Mouse (Mus musculus): ENCODE data around the gene Fndc3b. TPM values are rescaled to one million over a fixed set of nuclear protein-coding genes. Genes with fewer than 3 reads are reported as not detected.

Gene Fndc3b
- polyA plus RNA-seq, 1 experiment from 2014 or later = 13.2 TPM

GRCm38 (mm10) chr3:27728798-27729782 is 18.0 kb upstream of the Fndc3b start:
- H3K36me3 ChIP-seq (replicated peaks) = no peaks in the 10 kb centered on the region
- H3K27ac ChIP-seq = no peak overlapping the region
- ATAC-seq (ENCODE audit: low FRiP score) = no peak
- peaks cover 3% of the 10 kb centered on the region; the same call in 1 of the 2 replicates for H3K4me1 ChIP-seq
- H3K9ac ChIP-seq = no peak overlapping the region
- 87% methylated on average over 8 of the region's 8 CpGs for WGBS
- no peak overlapping the region for H3K4me2 ChIP-seq
- no peak overlapping the region for H3K4me3 ChIP-seq (replicated peaks)
- no peaks in the 10 kb centered on the region for H3K27me3 ChIP-seq
- no peaks in the 10 kb centered on the region for H3K9me3 ChIP-seq

DNA sequence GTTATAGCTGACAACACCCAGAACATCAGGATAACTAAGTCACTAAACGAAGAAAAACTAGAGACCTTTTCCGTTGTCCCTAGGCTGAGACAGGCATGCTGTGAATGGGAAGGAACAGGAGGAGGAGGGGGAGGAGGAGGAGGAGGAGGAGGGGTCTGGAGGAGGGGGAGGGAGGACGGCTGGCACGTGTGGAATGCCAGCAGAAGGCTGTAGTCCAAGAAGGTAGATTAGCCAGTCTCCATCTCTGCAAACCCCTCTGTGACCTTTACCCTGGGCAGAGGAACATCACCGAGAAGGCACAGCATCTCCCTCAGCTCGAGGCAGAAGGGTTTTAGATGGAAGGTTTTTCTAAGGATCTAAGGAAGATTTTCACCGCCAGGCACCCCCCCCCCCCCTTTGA is 17.1 kb upstream of the Fndc3b start:
- Histone ChIP-seq H3K9me3 (no peaks in the 10 kb centered on the region), H3K4me1 (peaks cover 3% of the 10 kb centered on the region; the same call in 1 of the 2 replicates), H3K4me2 (no peak overlapping the region), H3K27me3 (no peaks in the 10 kb centered on the region), H3K27ac (no peak overlapping the region), H3K36me3 (replicated peaks) (no peaks in the 10 kb centered on the region), H3K9ac (no peak overlapping the region), H3K4me3 (replicated peaks) (no peak overlapping the region)
- no peak for ATAC-seq (ENCODE audit: low FRiP score)
- WGBS = 10% methylated on average over 6 of the region's 7 CpGs

DNA sequence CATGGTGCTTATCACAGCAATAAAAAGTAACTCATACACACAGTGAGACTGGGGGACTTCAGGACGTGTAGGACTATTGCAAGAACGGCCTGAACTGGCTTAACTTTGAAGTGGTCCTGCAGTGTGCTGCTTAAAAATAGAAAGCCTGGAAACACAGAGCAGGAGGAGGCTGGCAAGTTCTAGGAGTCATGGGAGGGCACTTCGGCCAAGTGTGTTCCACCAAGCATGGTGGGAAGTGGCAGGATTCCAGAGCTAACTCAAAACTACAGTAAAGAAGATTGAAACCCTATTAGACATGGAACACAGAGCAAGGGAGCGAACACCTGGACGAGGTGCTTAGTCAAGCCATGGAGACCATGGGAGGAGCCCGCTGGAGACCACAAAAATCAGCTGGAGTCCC is 14.6 kb upstream of the Fndc3b start:
- Histone ChIP-seq H3K27ac (no peak overlapping the region), H3K36me3 (replicated peaks) (no peaks in the 10 kb centered on the region), H3K4me1 (peaks cover 3% of the 10 kb centered on the region; the same call in 1 of the 2 replicates), H3K4me2 (no peak overlapping the region), H3K9ac (no peak overlapping the region), H3K27me3 (no peaks in the 10 kb centered on the region), H3K9me3 (no peaks in the 10 kb centered on the region), H3K4me3 (replicated peaks) (no peak overlapping the region)
- WGBS = 90% methylated on average over 6 of the region's 6 CpGs
- ATAC-seq (ENCODE audit: low FRiP score) = no peak

DNA sequence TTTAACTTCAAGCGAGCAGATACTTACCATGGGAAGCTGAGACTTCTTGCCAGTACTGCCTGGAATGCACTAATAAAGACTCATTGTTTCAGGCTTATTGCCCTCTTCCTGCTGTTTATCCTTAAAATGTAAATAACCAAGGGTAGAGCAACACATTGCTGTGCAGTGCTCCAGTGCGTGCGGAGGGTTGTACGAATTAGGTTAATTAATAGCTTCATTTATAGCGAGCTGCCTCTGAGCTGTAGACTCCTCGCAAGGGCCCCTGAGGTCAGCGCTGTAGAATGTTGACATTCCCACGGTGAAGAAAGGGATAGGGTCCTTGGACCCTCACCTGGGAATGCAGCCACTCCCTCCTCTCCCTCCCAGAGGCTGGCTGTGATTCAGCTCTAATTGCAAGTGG is 13.1 kb upstream of the Fndc3b start:
- no peaks in the 10 kb centered on the region for H3K36me3 ChIP-seq (replicated peaks)
- no peak overlapping the region for H3K9ac ChIP-seq
- ATAC-seq (ENCODE audit: low FRiP score) = no peak
- WGBS = 49% methylated on average over 8 of the region's 8 CpGs
- peaks cover 3% of the 10 kb centered on the region; the same call in 1 of the 2 replicates for H3K4me1 ChIP-seq
- H3K27me3 ChIP-seq = no peaks in the 10 kb centered on the region
- no peak overlapping the region for H3K4me3 ChIP-seq (replicated peaks)
- no peak overlapping the region for H3K4me2 ChIP-seq
- H3K9me3 ChIP-seq = no peaks in the 10 kb centered on the region
- H3K27ac ChIP-seq = no peak overlapping the region

DNA sequence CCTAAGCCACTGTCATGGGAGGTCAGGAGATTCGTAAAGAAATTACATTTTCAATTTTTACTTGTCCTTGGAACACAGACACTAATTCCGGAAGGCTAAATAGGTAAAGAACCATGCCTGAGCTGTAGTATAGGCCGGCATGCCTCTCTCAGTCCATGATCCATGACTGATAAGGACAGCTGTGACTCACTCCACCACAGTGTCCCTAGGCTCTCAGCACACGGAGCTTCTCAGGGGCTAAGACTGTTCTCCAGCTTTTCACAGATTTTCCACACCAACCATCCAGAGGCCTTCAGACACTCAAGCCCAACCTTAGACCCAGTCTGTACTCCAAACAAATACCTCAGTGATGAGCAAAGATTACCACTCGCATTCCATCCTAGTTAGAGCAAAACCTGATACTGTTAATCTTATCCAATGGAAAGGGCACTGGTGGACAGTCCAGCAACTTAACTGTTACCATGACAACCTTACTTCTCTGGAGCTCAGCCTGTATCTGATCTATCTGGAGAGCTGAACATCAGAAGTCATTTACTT is 7.8 kb upstream of the Fndc3b start:
- H3K9me3 ChIP-seq = no peaks in the 10 kb centered on the region
- H3K27me3 ChIP-seq = no peaks in the 10 kb centered on the region; the same call in 1 of the 2 replicates
- no peak overlapping the region for H3K9ac ChIP-seq
- no peak overlapping the region for H3K27ac ChIP-seq
- no peak overlapping the region for H3K4me3 ChIP-seq (replicated peaks)
- H3K4me1 ChIP-seq = 0 out of 2 replicates have a peak, but pooled peaks cover 2% of the 10 kb centered on the region
- no peaks in the 10 kb centered on the region for H3K36me3 ChIP-seq (replicated peaks)
- 91% methylated on average over 5 of the region's 5 CpGs for WGBS
- H3K4me2 ChIP-seq = no peak overlapping the region
- ATAC-seq (ENCODE audit: low FRiP score) = no peak

DNA sequence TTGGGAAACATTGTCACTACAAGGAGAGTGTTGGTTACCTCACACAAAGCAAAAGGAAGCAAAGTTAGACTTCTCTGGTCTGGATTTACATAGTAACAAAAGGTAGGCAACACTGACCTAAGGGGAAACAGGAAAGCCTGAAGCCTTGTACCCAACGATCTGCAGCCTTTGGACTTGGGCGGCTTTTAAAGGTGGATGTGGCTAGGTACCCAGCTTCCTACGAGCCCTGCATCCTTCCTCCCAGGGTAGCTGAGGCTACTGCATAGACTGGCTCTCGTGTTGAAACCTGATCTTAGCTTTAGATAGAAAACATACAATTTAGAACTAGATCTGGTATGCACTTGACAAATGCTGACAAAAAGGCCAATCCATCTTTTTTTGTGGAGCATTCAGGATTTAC is 2.9 kb upstream of the Fndc3b start:
- Histone ChIP-seq H3K9me3 (no peaks in the 10 kb centered on the region), H3K27ac (no peak overlapping the region), H3K4me1 (peaks cover 23% of the 10 kb centered on the region), H3K4me2 (no peak overlapping the region), H3K4me3 (replicated peaks) (no peak overlapping the region), H3K36me3 (replicated peaks) (no peaks in the 10 kb centered on the region), H3K9ac (no peak overlapping the region), H3K27me3 (peaks cover 4% of the 10 kb centered on the region; the same call in 1 of the 2 replicates)
- no peak for ATAC-seq (ENCODE audit: low FRiP score)
- WGBS = 37% methylated on average over 4 of the region's 4 CpGs

DNA sequence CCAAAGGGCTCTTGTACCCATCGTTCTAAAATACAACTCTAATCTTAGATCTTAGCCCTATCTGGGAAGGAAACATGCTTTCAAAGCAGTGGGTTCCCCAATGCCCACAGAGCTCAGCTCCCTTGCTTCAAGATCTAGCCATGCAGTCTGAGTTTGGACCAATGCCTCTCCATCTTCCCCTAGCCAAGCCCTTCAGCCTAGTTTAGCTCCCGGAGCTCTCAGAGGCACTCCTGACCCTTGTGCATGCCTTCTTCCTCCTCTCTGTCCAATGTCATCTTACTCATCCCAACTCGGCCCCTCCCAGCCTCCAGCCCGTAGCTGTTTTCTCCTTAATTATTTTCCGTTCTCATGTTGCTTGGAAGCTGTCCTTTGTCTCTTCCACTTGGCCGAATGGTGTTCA is 1.3 kb upstream of the Fndc3b start:
- Histone ChIP-seq H3K4me1 (peaks cover 29% of the 10 kb centered on the region), H3K4me3 (replicated peaks) (no peak overlapping the region), H3K27ac (no peak overlapping the region), H3K4me2 (no peak overlapping the region), H3K9ac (no peak overlapping the region), H3K27me3 (peaks cover 4% of the 10 kb centered on the region; the same call in 1 of the 2 replicates), H3K9me3 (no peaks in the 10 kb centered on the region), H3K36me3 (replicated peaks) (no peaks in the 10 kb centered on the region)
- ATAC-seq (ENCODE audit: low FRiP score) = no peak
- 44% methylated on average over 6 of the region's 6 CpGs for WGBS

DNA sequence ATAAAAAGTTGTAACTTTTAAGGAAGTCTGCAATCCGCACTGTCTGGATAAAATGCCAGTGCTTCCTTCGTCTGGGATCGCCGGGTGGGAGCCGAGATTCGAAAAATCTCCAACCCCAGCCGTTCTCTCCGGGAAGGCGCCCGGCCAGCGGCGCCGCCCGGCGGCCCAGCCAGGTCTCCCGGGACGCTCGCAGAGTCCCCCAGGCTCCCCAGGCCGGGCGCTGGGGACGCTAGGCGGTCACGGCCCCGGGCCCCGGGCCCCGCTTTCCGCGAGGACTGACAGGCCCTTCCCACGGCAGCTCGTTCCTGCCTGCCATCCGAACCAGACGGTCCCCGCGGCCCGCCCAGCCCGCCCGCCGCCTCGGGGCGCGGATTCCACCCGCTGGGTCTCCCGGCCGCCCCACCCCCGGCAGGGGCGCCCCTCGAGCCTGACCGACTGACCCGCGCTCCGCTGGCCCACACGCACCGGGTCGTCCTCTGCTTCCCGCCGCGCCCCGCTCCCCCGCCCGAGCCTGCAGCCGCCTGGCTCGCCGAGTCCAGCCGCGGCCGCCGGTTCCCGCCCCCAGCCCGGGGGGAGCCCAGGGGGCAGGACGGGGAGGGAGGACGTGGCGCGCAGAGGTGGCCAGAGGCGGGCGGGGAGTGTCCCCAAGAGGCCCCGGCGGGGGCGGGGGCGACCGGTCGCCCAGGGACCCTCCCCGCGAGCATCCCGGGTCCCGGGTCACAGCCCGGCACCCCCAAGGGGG is 1.0 kb downstream of the Fndc3b start:
- under 1% methylated on average over 72 of the region's 86 CpGs for WGBS
- Histone ChIP-seq H3K9me3 (no peaks in the 10 kb centered on the region), H3K4me3 (replicated peaks) (peak overlapping the region; percentile 89), H3K4me2 (peak overlapping the region; percentile 79), H3K27ac (peak overlapping the region; percentile 95), H3K9ac (peak overlapping the region; percentile 88), H3K27me3 (peaks cover 4% of the 10 kb centered on the region; the same call in 1 of the 2 replicates), H3K36me3 (replicated peaks) (no peaks in the 10 kb centered on the region), H3K4me1 (peaks cover 29% of the 10 kb centered on the region)
- peak; percentile 45 for ATAC-seq (ENCODE audit: low FRiP score)

DNA sequence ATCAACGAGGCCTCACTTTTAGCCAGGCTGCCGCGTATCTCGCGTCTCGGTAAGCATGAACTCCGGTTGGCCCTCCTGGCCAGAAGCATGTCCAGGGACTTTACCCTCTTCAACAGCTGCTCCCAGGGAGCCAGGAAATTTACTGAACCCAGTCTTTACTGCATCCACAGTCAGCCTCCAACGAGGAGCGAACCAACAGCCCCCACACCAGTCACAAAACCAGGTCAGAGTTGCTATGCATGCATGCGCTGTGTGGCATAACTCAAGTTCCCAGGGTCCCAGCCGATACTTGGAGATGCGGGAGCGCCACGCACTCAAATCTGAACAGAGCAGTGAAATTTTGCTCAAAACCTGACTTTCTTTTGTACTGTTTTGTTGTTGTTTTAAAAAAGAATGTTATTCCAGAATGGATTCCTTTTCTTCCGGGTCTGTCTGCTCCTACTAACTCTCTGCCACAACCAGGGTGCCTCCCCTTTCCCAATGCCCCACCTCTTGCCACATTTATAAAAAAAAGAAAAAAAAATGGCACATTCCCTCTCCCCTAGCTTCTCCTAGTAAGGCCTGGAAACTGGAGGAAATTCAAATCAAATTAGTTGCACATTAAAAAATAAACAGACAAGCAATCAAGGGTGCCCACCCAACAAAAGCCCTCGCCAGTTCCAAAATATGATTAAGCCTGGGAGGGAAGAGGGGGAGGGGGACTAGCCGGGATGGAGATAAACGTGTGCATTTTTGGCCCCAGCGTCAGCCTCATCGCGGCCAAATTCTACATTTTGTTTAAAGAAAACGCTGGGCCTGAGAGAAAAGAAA is 1.8 kb downstream of the Fndc3b start:
- peak overlapping the region; percentile 89 for H3K4me3 ChIP-seq (replicated peaks)
- 1% methylated on average over 22 of the region's 22 CpGs for WGBS
- H3K27ac ChIP-seq = peak overlapping the region; percentile 95
- H3K4me2 ChIP-seq = peak overlapping the region; percentile 79
- H3K9me3 ChIP-seq = no peaks in the 10 kb centered on the region
- no peak for ATAC-seq (ENCODE audit: low FRiP score)
- H3K36me3 ChIP-seq (replicated peaks) = no peaks in the 10 kb centered on the region
- 0 out of 2 replicates have a peak, but pooled peaks cover 4% of the 10 kb centered on the region for H3K27me3 ChIP-seq
- H3K9ac ChIP-seq = peak overlapping the region; percentile 88
- peaks cover 29% of the 10 kb centered on the region for H3K4me1 ChIP-seq

DNA sequence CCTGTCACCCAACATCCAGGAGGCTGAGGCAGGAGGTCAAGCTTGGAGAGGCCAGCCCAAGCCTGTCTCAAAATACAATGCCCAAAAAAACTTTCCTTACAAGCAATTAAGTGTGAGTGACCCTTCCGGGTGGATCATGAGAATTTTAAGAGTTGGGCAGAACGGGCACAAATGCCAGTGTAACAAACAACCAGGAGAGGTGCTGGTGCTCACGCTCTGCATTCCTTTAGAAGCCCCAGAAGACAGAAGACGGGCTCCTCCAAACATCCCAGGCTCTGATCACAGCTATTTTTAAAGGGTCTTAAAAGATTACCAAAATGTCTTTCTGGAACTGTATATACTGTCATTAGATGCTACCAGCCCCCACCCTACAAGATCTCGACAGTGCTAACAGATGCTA is 2.5 kb downstream of the Fndc3b start:
- peak overlapping the region; percentile 88; the same call in 1 of the 2 replicates for H3K9ac ChIP-seq
- WGBS = 32% methylated on average over 5 of the region's 5 CpGs
- ATAC-seq (ENCODE audit: low FRiP score) = no peak

DNA sequence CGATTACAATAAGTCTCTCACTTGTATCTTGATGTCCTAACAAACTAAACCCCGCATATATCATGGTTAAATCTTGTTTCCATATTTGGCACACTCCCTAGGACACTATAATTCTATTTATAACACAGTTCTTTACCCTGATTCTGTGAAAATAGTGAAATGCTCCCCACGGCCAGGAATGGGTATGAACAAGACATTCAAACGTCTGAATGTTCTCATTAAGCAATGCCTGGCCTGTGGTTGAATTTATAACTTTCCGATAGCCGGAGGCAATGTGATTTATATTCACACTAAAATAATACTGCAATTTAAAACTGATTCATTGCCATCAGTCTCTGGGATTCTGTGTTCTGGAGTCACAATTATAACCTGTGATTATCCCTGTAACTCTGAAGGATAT is 5.3 kb downstream of the Fndc3b start:
- Histone ChIP-seq H3K4me3 (replicated peaks) (no peak overlapping the region), H3K4me2 (no peak overlapping the region), H3K4me1 (peaks cover 13% of the 10 kb centered on the region), H3K36me3 (replicated peaks) (no peaks in the 10 kb centered on the region), H3K9me3 (no peaks in the 10 kb centered on the region), H3K27me3 (no peaks in the 10 kb centered on the region), H3K9ac (no peak overlapping the region), H3K27ac (no peak overlapping the region)
- ATAC-seq (ENCODE audit: low FRiP score) = no peak
- WGBS = 88% methylated on average over 6 of the region's 6 CpGs

More for the DNA sequence above, 2.5 kb downstream of the Fndc3b start:
- Histone ChIP-seq H3K4me3 (replicated peaks) (peak overlapping the region; percentile 89), H3K4me1 (peaks cover 24% of the 10 kb centered on the region), H3K27ac (no peak overlapping the region), H3K36me3 (replicated peaks) (no peaks in the 10 kb centered on the region), H3K4me2 (peak overlapping the region; percentile 79), H3K27me3 (0 out of 2 replicates have a peak, but pooled peaks cover 4% of the 10 kb centered on the region), H3K9me3 (no peaks in the 10 kb centered on the region)

All from forebrain, embryonic 12.5 days (tissue).